Mouse (Mus musculus) lung, adult 2 months (tissue): ENCODE measurements at regions not wholly inside any gene's neighbourhood (a gene's known extent, or its start where the extent isn't known, plus 50 kb on each side); places are given as distances from the start of the nearest gene placed in this dataset.

Experiments
- CTCF ChIP-seq: fragments of 200-500 bp; IDR thresholded peaks from 2 replicates; pipeline ENCODE4 v1.5.1; 2011; ENCODE audit warnings: mild to moderate bottlenecking, low read length, control low read depth; ENCODE audit not compliant: insufficient read depth
- POLR2A ChIP-seq: fragments of 200-500 bp; IDR thresholded peaks from 2 replicates; pipeline ENCODE4 v1.6.1; 2011; ENCODE audit warnings: low read depth, mild to moderate bottlenecking, control low read depth, low read length, borderline replicate concordance; ENCODE audit errors: extremely low read depth

DNA sequence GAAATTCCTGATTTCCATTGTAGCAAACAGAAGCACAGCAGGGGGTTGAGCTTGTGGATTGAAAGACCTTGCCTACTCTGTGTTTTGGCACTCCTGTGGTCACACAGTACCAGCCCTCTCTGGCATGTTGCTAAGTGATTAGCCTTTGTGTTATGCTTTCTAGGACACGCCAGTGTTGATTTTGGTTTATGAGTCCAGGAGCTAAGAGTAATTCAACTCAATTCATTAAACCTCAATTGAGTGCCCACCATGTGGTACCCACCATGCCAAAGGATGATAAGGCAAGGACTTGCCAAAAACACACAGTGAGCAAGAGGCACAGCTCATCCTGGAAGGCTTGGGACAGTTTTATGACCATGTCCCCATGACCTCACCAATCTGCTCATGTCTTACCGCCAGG lies 221.1 kb upstream of the Sox14 start:
- TF ChIP-seq POLR2A: no peak
- TF ChIP-seq CTCF: no peak
